Mouse (Mus musculus) leukemia stem cell, adult 10-12 weeks (primary cell): Measurements from ENCODE around the gene Dop1b. TPM values are rescaled to one million over a fixed set of nuclear protein-coding genes. Genes with fewer than 3 reads are reported as not detected.

Experiments
- polyA plus RNA-seq: library from polyadenylated mRNA; stranded (reverse); fragments of >175 nt; gene quantifications from 2 replicates; pipeline ENCODE4 v1.2.3, GENCODE M21; 2012; ENCODE audit warnings: low replicate concordance

Dop1b gene
- 16.3 and 28.3 TPM in 2 replicates for polyA plus RNA-seq

DNA sequence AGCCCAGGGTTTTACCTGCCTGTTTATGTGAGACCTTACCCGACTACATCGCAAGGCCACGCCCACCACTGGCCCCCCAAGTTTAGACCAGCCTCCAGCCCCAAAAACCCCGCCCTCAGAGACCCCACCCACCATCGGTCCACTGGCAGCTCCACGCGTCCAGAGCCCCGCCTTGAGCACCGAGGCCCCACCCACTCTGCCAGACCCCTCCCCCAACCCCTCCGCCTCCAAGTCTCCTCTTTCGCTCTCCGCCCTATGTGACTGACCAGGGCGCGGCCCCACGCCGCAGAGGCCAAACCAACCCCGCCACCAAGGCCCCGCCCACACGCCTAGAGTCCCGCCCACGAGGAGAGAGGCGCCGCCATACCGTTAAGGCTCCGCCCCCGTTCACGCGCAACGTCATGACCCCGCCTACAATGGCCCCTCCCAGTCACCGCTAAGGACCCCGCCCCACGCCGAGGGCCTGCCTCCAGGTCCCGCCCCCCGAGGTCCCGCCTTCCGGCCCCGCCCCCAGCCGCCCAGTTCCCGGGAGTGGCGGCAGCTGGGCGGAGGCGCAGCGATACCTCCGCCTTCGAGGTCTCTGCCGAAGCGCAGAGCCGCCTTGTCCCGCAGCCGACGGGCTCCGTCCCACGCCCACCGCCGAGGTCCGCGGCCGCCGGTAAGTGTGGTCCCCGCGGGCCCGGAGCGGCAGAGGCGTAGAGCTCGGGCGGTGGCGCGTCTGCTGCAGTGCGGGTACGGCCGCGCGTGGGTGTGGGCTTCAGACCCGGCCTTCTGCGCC, at the start of gene Dop1b:
Dop1b (plus strand) TSS at position 494 of the 778 bp plus-strand sequence.

GRCm38 (mm10) chr16:93682689-93683507, 28.8 kb upstream of the Dop1b start, which contains the start of gene Cbr3:
Gene Cbr3, plus strand, starts transcription at chr16:93683215.

GRCm38 (mm10) chr16:93831627-93832395, 120.1 kb downstream of the Dop1b start, which contains the start of gene Morc3:
Gene Morc3, plus strand, starts transcription at chr16:93832121.

Other genes starting within 250 kb of the Dop1b start
- gene Setd4, start 107.8 kb upstream of the Dop1b start, polyA plus RNA-seq: 1.1 and 2.8 TPM in 2 replicates
- 35.0 and 43.3 TPM in 2 replicates for gene Cbr1, start 106.1 kb upstream of the Dop1b start, polyA plus RNA-seq
- gene Gm5678, start 83.8 kb upstream of the Dop1b start, polyA plus RNA-seq: not detected in 2 replicates
- 1.8 and 2.3 TPM in 2 replicates for gene Cbr3, start 28.7 kb upstream of the Dop1b start, polyA plus RNA-seq
- 8.2 and 36.4 TPM in 2 replicates for gene Morc3, start 120.2 kb downstream of the Dop1b start, polyA plus RNA-seq
- 56.7 and 87.1 TPM in 2 replicates for gene Chaf1b, start 172.0 kb downstream of the Dop1b start, polyA plus RNA-seq